Mouse (Mus musculus) heart, postnatal 4 days (tissue): ENCODE data around the gene Tmem266. TPM values are rescaled to one million over a fixed set of nuclear protein-coding genes. Genes with fewer than 3 reads are reported as not detected.

ENCODE experiments used
- DNase-seq: peaks from one replicate; pipeline ENCODE4 v3.0.0; 2021
- total RNA-seq, 2 experiments: library from RNA; stranded (reverse); gene quantifications; 2 replicates each; pipeline ENCODE4 v1.2.3; 2021

The Tmem266 gene
- total RNA-seq, 2 experiments from 2014 or later: 0.83 TPM

DNA sequence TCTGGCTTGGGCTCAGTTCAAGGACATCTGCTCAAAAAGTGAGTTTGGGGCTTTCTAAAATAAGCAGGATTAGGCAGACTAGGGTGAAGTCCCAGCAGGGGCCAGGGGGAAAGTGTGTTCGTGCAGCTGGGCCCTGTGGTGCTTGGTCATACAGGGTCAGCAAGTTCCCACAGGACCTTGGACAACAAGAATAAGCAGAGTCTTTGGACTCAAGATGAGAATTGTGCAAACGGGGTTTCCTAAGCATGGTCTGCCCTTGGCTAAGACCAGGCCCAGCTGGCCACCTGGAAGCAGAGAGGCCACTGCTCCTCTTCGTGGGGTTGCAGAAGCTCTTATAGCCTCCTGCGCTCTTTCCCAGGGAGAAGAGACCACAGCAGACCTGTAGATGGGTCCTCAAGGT is 77.5 kb downstream of the Tmem266 start:
- DNase-seq: no peak

DNA sequence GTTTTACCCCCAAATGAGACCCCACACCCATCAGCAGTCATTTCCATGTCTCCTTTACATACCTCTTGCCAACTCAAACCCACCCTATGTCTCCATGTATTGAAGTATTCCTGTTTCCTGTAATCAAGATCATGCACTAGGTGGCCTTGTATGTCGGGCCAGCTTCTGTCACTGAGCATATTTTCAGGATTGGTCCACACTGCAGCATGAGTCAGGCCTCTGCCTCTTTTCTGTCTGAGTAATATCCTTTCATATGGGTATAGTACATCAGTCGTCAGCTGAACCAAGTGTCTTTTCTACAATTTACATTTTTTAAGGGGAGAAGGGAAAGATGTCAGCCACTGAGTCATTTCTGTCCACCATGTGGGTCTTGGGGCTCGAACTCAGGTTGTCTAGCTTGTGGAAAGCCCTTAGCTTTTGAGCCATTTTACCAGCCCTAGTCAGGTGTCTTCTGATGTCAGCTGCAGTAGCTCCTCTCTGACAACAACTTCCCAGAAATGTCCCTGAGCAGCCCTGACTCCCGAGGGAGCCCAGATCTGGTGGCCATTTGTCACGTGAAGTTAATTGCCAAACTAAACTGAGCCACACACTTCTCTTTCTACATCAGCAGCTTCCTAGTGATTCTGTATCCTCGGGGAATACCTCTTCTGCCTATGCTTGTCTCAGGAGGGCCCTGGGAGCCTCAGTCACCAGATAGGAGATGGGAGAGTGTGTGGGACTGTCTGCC is 78.4 kb downstream of the Tmem266 start:
- no peak for DNase-seq

DNA sequence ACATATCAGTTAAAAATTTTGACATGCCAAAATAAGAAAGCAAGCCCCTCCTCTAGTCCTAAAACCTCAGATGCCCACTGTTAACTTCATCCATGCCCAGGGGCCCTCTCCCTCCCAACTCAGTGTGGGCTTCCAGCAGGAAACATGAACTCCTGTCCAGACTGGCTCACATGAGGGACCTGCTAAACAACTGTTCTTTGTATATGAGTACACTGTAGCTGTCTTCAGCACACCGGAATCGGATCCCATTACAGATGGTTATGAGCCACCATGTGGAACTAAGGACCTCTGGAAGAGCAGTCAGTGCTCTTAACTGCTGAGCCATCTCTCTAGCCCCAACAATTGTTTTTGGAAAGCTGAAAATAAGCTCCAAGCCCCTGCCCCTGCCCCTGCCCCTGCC is 80.1 kb downstream of the Tmem266 start:
- no peak for DNase-seq

DNA sequence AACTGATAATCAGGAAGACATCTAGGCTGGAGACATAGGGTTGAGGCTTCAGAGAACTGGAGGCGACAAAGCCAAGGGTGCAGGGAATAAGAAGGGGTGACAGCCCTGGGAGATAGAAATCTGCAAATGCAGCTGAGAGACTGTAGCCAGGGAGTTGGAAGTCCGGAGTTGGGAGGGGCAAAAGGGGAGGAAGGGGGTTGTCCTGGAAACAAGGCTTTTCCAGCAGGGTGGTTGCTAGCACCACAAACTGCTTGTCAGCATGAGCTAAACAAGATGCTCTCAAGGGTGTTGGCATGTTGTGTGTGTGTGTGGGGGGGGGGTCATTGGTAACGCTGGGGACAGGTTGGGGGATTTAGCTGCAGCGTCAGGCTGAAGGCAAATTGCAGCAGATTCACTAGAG is 82.1 kb downstream of the Tmem266 start:
- no peak for DNase-seq

DNA sequence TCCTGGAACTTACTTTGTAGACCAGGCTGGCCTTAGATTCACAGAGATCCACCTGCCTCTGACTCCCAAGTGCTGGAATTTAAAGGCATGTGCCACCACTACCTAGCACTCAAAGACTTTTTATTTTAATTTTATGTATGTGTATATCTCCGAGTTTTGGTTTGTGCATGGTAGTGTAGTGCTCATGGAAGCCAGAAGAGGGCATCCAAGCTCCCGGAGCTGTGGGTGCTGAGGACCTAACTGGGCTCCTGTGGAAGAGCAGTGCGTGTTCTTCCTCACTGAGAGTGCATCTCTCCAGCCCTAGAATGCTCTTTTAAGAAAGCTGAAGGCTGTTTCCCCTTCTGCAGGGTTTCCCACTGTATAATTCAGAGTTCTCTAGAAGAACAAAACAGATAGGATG is 83.1 kb downstream of the Tmem266 start:
- no peak for DNase-seq

DNA sequence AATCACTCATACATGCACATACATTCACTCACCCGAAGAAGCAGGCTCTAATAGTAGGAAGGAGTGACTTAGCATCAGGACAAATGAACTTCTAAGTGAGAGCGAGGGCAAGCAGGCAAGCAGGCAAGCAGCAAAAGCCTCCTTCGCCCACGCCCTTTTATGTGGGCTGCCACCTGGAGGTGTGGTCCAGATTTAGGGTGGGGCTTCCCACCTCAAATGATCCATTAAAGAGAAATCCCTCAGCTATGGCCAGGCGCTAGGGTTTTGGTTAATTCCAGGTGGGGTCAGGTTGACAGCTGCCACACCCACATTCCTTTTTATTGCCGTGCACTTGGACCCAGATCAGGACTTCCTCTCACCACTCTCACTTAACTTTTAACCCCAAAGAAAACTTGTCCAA is 83.7 kb downstream of the Tmem266 start:
- no peak for DNase-seq

DNA sequence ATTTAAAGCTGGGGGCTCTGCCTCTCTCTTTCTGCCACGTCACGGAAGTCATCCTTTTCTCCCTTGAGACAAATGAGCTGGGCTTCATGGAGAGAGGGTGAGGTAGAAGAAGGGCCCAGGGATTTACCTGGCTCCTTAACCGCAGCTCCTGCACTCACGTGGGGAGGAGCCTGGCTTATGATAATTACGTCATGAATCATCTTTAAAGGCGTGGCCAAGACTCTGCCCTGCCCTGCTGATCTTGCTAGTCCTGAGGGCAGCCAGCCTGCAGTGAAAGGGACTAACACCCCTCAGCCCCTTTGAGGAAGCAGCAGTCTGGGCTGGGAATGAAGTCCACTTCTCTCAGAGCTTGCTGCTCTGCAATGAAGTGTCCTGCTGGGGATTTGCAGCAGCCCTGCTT is 84.4 kb downstream of the Tmem266 start:
- no peak for DNase-seq

DNA sequence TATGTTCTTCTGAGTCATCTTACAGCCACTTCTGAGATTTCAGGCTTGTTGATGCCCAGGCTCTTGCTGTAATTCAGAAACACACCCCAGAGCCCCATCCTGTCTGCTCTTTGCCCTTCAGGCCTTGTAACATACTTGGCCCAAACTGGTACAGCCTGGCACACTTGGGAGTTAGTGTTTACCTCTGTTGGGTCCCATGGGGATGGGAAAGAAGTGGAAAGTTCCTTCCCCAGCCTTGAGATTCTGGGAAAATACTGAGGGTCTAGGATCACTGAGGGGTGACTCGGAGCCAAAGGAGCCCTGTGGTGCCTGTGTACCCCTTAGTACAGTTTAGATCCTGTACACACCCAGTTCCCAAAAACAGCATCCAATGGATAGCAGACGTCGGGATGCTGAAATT is 95.1 kb downstream of the Tmem266 start:
- no peak for DNase-seq

DNA sequence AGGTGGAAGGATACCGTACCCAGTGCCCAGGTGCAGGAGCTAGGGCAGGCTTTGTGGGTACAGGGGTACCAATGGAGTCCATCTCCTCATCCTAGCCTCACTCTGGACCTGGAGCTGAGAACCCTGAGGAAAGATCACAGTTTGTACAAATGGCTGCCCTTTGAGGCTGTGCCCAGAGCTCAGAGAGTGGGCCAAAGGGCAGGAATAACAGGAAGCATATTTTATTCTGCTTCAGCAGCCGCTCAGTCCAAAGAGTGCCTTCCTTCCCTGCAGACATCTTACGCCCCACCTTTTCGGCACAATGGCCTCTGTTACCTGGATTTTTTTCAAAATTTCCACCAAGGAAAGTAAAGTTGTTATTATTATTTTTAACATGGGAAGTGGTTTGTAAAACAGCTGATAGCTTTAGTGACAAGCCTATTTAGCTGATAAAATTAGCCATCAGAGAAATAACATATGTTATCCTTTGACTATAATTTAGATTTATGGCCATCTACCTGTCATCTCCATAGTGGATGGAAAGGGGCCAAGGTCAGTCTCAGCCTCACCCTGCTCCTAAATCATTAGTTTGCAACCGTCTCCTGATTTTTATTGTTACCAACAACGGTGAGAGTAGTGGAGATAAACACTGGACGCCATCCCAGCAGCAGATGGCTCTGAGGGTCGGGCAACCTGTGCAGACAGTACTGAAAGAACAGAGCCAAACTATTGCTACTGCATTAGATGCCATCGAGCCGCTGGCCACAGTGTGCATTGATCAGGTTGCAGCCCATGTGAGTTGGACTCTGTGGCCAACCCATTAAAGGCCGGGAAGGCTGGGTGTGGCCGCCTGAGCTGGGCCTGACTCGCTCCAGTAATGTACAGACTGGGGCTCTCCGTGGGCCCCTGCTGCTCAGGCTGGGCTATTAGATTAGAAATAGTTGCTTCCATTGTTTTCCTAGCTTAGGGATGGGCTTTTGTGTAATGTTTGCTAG is 97.0 kb downstream of the Tmem266 start:
- no peak for DNase-seq

DNA sequence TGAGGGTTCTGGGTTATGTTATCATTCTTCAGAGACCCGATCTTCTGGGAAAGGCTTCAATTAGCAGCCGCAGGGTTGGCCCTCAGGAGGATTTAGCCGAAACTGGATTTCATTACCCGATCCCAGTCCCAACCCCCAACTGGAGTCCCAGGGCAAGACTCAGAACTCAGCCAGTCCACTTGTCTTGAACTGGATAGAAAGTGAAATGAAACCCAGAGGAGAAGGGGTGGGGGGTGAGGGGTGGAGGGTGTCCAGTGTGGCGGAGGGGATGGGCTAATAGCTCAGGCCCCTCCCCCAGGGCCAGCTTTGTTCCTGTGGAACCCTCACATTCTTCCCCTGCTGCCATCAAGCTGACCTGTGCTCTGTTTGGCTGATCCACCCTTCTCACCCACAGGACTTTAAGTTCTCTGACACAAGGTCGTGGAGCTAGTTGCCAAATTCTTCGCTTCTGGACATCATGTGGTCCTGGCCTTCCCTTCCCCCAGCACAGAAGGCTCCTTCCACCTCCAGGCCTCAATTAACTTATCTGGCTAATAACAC is 98.6 kb downstream of the Tmem266 start:
- no peak for DNase-seq

DNA sequence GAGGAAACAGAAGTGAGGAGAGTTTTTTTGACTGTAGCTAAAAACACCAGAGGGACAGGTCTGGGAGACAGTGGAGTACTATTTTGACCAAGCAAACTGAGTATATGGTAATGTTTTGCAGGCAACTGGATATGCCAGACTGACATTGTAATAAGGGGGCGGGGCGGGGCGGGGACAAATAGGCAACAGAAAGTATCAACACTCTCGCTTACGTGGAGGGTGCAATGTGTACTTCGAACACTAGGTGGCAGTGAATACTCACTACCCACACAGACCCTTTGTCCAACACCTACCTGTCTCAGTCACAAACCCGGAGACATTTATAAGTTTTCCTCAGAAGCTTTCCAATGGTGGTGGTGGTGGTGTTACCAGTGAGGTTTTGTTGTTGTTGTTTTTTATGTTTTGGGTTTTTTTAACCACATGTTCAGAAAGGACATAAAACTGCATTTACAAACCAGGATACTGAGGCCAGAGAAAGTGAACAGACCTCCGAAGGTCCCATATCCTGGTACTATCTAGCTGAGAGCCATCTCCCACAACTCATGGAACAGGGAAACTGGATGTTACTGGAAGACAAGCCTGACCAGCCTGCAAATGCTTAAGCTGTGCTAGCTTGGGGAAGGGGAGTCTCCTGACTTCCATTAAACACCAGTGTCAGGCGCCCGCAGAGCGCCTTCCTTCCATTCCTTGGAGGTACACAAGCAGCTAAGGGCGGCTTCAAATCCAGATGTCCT is 102.7 kb downstream of the Tmem266 start:
- peak; percentile 79 for DNase-seq

DNA sequence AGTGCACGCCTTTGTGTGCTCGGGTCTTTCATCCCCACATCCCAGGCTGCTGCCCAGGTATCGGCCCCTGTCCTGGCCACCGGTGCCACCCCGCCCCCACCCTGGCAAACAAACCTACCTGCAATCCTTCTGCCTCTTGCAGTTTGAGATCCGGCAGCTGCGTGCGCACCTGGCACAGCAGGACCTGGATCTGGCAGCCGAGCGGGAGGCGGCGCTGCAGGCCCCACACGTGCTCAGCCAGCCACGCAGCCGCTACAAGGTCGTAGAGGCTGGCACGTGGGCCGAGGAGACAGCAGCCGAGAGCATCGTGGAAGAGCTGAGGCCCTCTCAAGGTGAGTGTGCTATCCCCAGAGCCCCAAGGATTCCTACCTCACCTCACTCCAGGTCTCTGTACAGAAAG is 103.4 kb downstream of the Tmem266 start:
- peak; percentile 16 for DNase-seq

DNA sequence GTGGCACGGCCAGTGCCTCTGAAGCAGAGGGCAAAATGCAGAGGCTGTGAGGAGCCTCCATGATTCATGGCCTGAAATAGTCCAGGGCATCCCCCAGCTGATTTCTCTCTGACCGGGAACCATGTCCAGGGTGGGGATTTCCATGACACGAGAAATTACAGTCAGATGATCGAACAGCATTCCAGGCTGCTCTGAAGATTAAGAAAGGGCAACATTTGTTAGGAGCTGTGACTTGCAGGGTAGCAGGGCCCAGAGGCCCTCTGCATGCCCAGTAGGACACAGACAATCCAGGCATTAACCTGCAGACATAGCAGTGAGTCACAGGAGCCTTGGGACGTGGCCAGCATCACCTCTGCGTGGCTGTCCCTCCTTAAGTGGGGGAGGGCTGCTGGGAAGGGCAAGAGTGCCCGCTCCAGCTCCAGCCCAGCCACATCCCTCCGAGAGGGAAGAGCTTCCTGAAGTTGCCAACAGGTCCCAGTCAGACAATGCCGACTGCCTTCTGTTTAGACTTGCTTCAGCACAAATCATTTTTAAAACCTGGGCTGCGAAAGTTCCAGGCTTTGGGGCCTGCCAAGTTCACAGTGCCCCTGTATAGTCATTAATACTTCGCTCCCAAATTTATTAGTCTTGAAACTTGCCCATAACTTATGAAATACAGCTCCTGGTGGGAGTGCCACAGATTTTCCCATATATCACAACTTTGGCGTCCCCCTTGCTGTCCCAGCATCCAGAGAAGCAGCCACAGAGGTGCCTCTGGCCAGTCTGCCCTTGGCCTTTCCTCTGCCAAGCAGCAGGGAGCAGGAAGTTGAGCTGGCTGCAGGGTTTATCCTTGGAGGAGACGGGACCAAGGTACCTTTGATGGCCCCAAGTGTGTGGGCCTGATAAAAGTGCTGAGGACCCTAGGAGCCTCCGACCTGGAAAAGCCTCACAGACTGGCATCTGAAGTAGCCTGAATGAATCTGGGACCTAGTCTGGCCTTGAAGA is 105.9 kb downstream of the Tmem266 start:
- DNase-seq: no peak

DNA sequence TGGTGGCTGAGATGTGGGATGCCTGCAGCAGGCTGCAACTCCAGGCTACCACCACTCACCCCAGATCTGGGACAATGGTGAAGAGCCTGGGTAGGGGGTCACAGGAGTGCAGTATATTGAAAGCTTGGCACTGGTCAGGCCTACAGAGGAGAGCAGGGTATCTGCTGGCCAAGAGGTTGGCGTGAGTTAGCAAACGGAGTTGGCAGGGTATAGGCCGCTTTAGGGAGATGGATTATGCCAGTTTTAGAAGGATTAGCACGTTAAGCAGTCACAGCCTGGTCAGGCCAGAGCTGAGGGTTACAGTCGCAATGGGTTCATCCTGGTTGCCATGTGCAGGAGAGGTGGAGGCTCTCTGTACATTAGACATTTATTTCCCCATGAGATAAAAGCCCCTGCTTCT is 107.2 kb downstream of the Tmem266 start:
- no peak for DNase-seq

DNA sequence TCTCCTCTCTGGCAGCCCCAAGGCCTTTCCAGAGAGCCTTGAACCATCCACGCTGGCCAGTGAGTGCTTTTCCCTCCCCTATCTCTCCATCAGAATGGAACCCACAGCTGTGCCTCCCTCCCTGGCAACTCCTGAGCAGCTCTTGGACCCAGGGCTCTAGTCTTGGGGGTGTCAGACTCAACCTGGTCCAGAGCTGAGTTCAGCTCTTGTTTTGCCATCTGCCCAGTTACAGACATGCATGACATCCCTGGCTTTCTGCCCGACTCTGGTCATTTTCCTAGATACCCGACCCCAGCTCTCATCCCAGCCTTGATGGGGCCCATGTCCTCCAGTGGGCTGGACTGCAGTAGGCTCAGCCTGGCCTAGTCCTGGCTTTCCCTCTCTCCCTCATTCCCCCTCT is 111.7 kb downstream of the Tmem266 start:
- no peak for DNase-seq

DNA sequence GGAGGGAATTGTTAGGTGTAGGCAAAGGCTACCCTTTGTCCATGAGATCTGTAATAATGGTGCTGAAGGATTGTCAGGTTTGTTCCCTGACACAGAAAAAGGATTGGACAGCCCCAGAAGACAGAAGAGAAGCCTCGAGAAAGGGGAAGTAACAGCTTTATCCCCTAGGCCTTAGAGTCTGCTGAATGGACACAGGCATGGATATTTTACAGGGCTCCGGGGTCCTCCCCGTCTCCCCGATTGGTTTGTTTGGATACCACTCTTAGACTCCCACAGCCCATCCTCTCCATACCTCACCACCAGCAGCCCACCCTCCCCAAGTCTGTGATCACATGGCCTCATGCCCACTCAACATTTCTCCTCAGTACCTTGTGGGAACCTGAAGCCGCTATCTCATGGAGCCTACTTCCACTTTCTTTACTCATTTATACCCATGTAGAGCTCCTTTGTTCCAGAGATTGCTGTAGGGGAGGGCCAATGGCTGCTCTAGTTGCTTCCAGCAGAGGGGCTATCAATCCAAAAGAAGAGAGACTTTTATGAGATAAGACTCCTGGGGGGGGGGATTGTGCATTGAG is 112.6 kb downstream of the Tmem266 start:
- DNase-seq: no peak

DNA sequence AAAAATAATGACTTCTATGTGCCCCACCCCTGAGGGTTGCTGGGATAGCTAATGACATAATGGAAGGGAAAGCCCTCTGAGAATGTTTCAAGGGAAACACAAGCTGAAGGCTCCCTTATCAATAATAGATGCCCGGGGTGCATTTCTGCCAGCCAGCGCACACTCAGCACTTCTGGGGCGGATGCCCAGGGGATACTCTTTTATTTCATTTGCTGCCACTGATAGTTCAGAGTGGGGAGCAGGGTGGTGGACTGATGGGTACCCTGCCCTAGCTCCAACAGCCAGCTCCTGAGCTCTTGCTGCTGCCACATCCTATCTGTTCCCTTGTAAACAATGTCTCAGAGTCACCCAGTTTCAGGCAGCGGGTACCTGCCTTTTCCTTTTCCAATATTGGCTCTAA is 120.8 kb downstream of the Tmem266 start:
- DNase-seq: no peak

DNA sequence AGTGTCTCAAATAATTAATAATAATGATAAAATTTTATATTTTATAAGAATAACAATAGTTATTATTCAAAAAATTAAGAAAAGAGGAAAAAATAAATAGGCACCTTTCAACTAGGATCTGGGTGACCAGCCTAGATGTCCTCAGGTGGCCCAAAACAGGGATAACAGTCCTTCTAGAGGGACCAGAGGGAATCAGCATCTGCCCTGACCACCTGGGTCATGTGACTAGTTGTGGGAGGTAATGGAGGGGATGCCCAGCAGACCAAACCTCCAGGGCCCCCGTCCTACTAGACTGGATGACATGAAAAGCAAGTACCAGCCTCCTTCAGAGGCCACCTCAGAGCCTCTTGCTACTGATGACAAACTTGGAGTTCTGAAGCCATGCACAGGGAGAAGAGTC is 122.4 kb downstream of the Tmem266 start:
- DNase-seq: no peak

DNA sequence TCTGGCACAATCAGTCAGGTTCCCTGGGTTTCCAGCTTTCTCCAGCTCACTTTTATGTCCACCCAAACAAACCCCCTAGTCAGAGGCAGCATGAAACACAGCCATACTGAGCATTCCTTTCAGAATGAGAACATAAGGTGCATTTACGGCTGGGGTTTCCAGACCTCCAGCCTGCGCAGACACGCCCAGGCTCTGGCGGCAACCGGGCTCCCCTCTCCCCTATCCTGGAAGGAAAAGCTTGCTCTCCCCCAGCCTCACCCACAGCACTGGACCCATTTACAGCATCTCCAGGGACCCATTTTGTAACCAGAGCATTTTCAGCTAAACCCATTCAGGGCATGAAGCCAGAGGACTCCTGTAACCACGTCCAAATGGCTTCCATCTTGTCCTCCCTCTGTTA is 123.3 kb downstream of the Tmem266 start:
- no peak for DNase-seq

DNA sequence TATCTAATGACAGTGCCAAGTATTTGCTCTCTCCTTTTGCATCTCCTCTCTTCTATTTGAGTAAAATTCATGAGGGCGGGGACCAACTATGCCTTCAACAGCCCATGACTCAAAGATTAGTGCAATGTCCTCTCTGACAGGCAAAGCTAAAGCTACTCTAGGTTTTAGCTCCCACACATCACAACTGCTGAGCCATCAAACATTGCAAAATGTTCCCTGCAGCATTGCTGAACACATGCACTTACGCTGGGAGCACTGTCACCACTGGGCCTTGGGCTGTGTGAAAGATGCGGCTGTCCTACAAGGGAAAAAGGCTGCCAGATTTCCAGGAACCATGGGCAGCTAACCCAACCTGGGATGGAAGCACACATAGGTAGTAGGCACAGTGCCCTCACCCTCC is 124.7 kb downstream of the Tmem266 start:
- DNase-seq: no peak

DNA sequence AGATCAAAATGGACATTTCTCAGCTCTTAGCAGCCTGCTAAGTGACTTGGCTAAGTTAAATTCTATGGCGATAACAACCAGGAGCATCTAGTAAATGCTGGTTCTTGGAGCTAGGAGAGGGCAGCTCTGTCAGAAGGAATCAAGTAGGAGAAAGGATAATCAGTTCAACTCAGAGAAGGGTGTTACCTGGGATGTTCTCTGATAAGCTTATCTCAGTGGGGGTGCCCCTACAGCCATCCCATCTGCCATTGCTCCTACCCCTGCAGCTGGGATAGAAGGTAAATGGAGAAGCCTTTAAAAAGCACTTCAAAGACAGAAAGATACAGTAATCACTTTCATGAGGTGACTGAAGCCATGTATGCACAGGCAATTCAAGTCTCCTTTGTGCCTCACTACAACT is 126.2 kb downstream of the Tmem266 start:
- DNase-seq: no peak
